Mouse (Mus musculus) kidney, adult 2 months (tissue): ENCODE data around the gene 4930438A08Rik.
"Not testable (repeated sequence)": the region's sequence is repeated elsewhere in the genome, so short reads cannot be mapped to it uniquely, and the experiment has no call there.

ENCODE experiments used
- CTCF ChIP-seq: fragments of 200-500 bp; conservative IDR thresholded peaks from 2 replicates; pipeline ENCODE4 v1.5.1; 2011; ENCODE audit warnings: low read depth, mild to moderate bottlenecking, control low read depth, low read length, moderate library complexity, mixed read lengths; ENCODE audit not compliant: insufficient read depth, insufficient read length
- POLR2A ChIP-seq: fragments of 200-500 bp; IDR thresholded peaks from one replicate; pipeline ENCODE4 v1.6.1; 2011; ENCODE audit warnings: low read depth, low read length, control low read depth

DNA sequence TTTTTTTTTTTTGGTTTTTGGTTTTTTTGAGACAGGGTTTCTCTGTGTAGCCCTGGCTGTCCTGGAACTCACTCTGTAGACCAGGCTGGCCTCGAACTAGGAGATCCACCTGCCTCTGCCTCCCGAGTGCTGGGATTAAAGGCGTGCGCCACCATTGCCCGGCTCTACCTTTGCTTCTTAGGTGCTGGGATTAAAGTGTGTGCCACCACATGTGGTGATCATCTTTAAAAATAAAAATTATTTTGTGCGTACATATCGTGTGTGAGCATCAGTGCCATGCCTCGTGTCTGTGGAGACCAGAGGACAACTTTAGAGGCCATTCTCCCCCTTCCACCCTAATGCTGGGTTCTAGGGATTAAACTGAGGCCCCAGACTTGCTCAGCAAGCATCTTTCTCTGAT, 30.7 kb downstream of the 4930438A08Rik start:
- TF ChIP-seq POLR2A, CTCF: not testable (repeated sequence)
